Mouse (Mus musculus) kidney, adult 2 months (tissue): Measurements from ENCODE around the gene Creb3l4.

ENCODE experiments used
- CTCF ChIP-seq: fragments of 200-500 bp; conservative IDR thresholded peaks from 2 replicates; pipeline ENCODE4 v1.5.1; 2011; ENCODE audit warnings: low read depth, mild to moderate bottlenecking, control low read depth, low read length, moderate library complexity, mixed read lengths; ENCODE audit not compliant: insufficient read depth, insufficient read length
- POLR2A ChIP-seq: fragments of 200-500 bp; IDR thresholded peaks from one replicate; pipeline ENCODE4 v1.6.1; 2011; ENCODE audit warnings: low read depth, low read length, control low read depth

- TF ChIP-seq POLR2A (no peak), CTCF (no peak)
These were observed 32.0 kb upstream of the Creb3l4 start for GRCm38 (mm10) chr3:90275286-90275685.
